Mouse (Mus musculus) gastrocnemius, postnatal 4 days (tissue): ENCODE results near the gene Nsd1. TPM values are rescaled to one million over a fixed set of nuclear protein-coding genes. Genes with fewer than 3 reads are reported as not detected.
"Not testable (repeated sequence)": the region's sequence is repeated elsewhere in the genome, so short reads cannot be mapped to it uniquely, and the experiment has no call there.

Source experiments
- DNase-seq, 2 experiments: peaks; one replicate each; pipeline ENCODE4 v3.0.0; 2021 to 2022; ENCODE audit warnings: low spot score in 2 of 2, mixed read lengths in 2 of 2
- long read RNA-seq, 2 experiments: library from polyadenylated mRNA; stranded (forward); transcript quantifications; one replicate each; pipeline ENCODE4 v2.0.0; 2021
- total RNA-seq, 2 experiments: library from RNA; stranded (reverse); gene quantifications; 2 replicates each; pipeline ENCODE4 v1.2.3; 2021

Nsd1 gene
- total RNA-seq: 100 to 1,000 TPM; 114 to 127 TPM
- long read RNA-seq, experiment 1, partial matches to known transcripts: 9 of 41 reads
- long read RNA-seq, experiment 1, other reads (novel, unspliced or antisense): 29 of 41 reads
- long read RNA-seq, experiment 2, partial matches to known transcripts: 9 of 40 reads
- long read RNA-seq, experiment 2, other reads (novel, unspliced or antisense): 25 of 40 reads

GRCm38 (mm10) chr13:55209649-55210192 lies at the start of gene Nsd1:
Nsd1 (plus strand) TSS chr13:55209782.
- no peak for DNase-seq

GRCm38 (mm10) chr13:55162365-55162764 lies 47.2 kb upstream of the Nsd1 start:
- DNase-seq: no peak

GRCm38 (mm10) chr13:55163553-55163952 lies 46.0 kb upstream of the Nsd1 start:
- DNase-seq: no peak

- no peak for DNase-seq
Measured at GRCm38 (mm10) chr13:55165831-55166339, 43.7 kb upstream of the Nsd1 start.

- DNase-seq: peak in 1 of 2 experiments; percentile 8
Measured at GRCm38 (mm10) chr13:55166806-55167725, 42.5 kb upstream of the Nsd1 start.

- DNase-seq: peak in 1 of 2 experiments; percentile 9
Measured at GRCm38 (mm10) chr13:55167798-55168197, 41.8 kb upstream of the Nsd1 start.

GRCm38 (mm10) chr13:55168255-55168654 lies 41.3 kb upstream of the Nsd1 start:
- DNase-seq: peak in 1 of 2 experiments; percentile 10

GRCm38 (mm10) chr13:55168958-55169369 lies 40.6 kb upstream of the Nsd1 start:
- DNase-seq: peak; percentile 43 to 76

GRCm38 (mm10) chr13:55171517-55172335 lies 37.9 kb upstream of the Nsd1 start:
- peak in 1 of 2 experiments; percentile 75 for DNase-seq

- DNase-seq: no peak
Measured at GRCm38 (mm10) chr13:55172336-55172770, 37.2 kb upstream of the Nsd1 start.

GRCm38 (mm10) chr13:55174347-55174746 lies 35.2 kb upstream of the Nsd1 start:
- DNase-seq: no peak

GRCm38 (mm10) chr13:55176265-55176664 lies 33.3 kb upstream of the Nsd1 start:
- DNase-seq: no peak

- peak in 1 of 2 experiments; percentile 57 for DNase-seq
Measured at GRCm38 (mm10) chr13:55177903-55178496, 31.6 kb upstream of the Nsd1 start.

- peak in 1 of 2 experiments; percentile 68 for DNase-seq
Measured at GRCm38 (mm10) chr13:55178556-55178955, 31.0 kb upstream of the Nsd1 start.

GRCm38 (mm10) chr13:55179591-55179990 lies 30.0 kb upstream of the Nsd1 start:
- no peak for DNase-seq

GRCm38 (mm10) chr13:55181786-55182172 lies 27.8 kb upstream of the Nsd1 start:
- no peak for DNase-seq

GRCm38 (mm10) chr13:55182173-55182894 lies 27.2 kb upstream of the Nsd1 start:
- DNase-seq: peak in 1 of 2 experiments; percentile 73

- DNase-seq: no peak
Measured at GRCm38 (mm10) chr13:55183382-55183781, 26.2 kb upstream of the Nsd1 start.

- not testable (repeated sequence) for DNase-seq
Measured at GRCm38 (mm10) chr13:55187062-55187461, 22.5 kb upstream of the Nsd1 start.
